Mouse (Mus musculus): ENCODE measurements at regions not wholly inside any gene's neighbourhood (a gene's known extent, or its start where the extent isn't known, plus 50 kb on each side); places are given as distances from the start of the nearest gene placed in this dataset.

- no peak for ATAC-seq (replicated peaks; ENCODE audit: insufficient number of reproducible peaks, insufficient read depth, low FRiP score, low read depth)
- Histone ChIP-seq H3K9ac (no peak overlapping the region), H3K36me3 (no peaks in the 10 kb centered on the region), H3K27ac (no peak overlapping the region), H3K27me3 (no peaks in the 10 kb centered on the region), H3K4me2 (no peak overlapping the region), H3K4me1 (replicated peaks) (no peaks in the 10 kb centered on the region), H3K4me3 (no peak overlapping the region), H3K9me3 (replicated peaks) (no peaks in the 10 kb centered on the region)
- WGBS: 91% methylated on average over 2 of the region's 2 CpGs
Observed at GRCm38 (mm10) chr14:108638291-108638690, 275.7 kb downstream of the Slitrk1 start.

DNA sequence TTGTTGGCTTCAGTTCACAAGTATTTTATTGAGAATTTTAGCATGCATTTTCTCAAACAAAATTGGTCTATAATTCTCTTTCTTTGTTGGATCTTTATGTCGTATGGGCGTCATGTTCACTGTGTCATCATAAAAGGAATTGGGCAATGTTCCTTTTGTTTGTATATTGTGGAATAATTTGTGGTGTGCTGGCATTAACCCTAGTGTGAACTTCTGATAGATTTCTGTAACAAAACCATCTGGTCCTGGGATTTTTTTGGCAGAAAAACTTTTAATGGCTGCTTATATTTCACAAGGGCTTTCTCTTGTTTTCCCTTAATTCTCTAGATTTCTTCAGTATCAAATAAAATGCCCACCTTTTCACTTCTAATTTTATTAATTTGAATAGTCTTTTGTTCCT lies 278.7 kb downstream of the Slitrk1 start:
- WGBS: 80% methylated on average over 2 of the region's 2 CpGs
- H3K27ac ChIP-seq: no peak overlapping the region
- H3K36me3 ChIP-seq: no peaks in the 10 kb centered on the region
- no peaks in the 10 kb centered on the region for H3K9me3 ChIP-seq (replicated peaks)
- no peak overlapping the region for H3K4me3 ChIP-seq
- H3K9ac ChIP-seq: no peak overlapping the region
- no peak overlapping the region for H3K4me2 ChIP-seq
- no peak for ATAC-seq (replicated peaks; ENCODE audit: insufficient number of reproducible peaks, insufficient read depth, low FRiP score, low read depth)
- no peaks in the 10 kb centered on the region for H3K27me3 ChIP-seq
- H3K4me1 ChIP-seq (replicated peaks): no peaks in the 10 kb centered on the region

- no peaks in the 10 kb centered on the region for H3K9me3 ChIP-seq (replicated peaks)
- no peaks in the 10 kb centered on the region for H3K36me3 ChIP-seq
- no peak overlapping the region for H3K9ac ChIP-seq
- H3K27me3 ChIP-seq: no peaks in the 10 kb centered on the region
- no peak overlapping the region for H3K27ac ChIP-seq
- no peaks in the 10 kb centered on the region for H3K4me1 ChIP-seq (replicated peaks)
- WGBS: 76% methylated on average over 1 of the region's 1 CpGs
- no peak overlapping the region for H3K4me2 ChIP-seq
- no peak overlapping the region for H3K4me3 ChIP-seq
- ATAC-seq (replicated peaks; ENCODE audit: insufficient number of reproducible peaks, insufficient read depth, low FRiP score, low read depth): no peak
Observed at GRCm38 (mm10) chr14:108610028-108610427, 303.9 kb downstream of the Slitrk1 start.

Data from heart, embryonic 15.5 days (tissue).